In the genomic region with DNA sequence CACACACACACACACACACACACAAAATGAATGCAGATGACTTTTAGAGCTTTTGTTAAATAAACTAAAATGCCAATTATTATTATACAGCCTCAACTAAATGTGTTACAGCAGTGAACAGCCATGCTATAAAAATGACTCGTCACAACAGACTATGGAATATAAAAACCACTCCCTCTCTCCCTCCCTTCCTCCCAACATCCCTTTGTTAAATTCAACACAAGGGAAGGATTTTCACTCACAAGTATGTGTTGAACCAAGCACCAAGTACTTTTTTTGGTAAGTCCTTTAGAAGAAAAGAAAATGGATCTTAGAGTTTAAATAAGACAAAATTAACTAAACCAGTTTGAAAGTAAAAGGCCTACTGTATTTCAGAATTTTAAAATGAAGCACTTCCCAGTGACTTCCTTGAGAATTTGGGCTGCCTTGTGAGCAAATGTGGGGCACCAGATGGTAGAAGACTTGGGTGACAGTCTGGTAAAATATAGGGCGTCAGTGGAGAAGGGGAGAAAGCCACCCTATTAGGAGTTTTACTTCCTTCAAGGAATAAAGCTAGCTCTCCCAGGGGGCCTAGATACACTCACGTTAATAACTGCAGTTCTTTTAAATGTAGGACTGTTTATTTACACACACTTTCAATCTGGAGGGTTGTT, we compare ENCODE assay signal across 25 mouse cellular contexts. TPM values are rescaled to one million over a fixed set of nuclear protein-coding genes. Genes with fewer than 3 reads are reported as not detected.
A peak's percentile ranks its signal among the peaks of the same experiment; 100 is the strongest.
DNase-seq lines count a peak whose midpoint lies in the region; ATAC-seq and TF ChIP-seq lines count a peak whose summit lies in the region.
"Had no signal": no experiment of that assay in that cellular context is flagged by ENCODE, and none has a peak within 500 bp of the region (broad histone marks: within the 10 kb centered on the region; RNA-seq: fewer than 3 reads in every experiment).

No protein-coding gene starts in this region.

- ATAC-seq in forebrain, embryonic 15.5 days (replicated peaks) = no peak
- no peak for ATAC-seq in forebrain, embryonic 13.5 days
- ATAC-seq: hindbrain, embryonic 16.5 days; inflammation-experienced regulatory T-cells, adult 6 months; intestine, postnatal 0 days had no signal

- no peak overlapping the region for H3K4me2 ChIP-seq in forebrain, embryonic 15.5 days (replicated peaks)
- no peak overlapping the region for H3K4me2 ChIP-seq in forebrain, embryonic 13.5 days
- H3K4me2 ChIP-seq: embryonic facial prominence, embryonic 12.5 days; hindbrain, embryonic 12.5 days had no signal

- no peak overlapping the region for H3K9ac ChIP-seq in forebrain, embryonic 15.5 days (replicated peaks)
- no peak overlapping the region for H3K9ac ChIP-seq in forebrain, embryonic 13.5 days
- H3K9ac ChIP-seq in heart, adult 2 months (ENCODE audit: low read depth, low read length) = no peak overlapping the region
- H3K9ac ChIP-seq: embryonic facial prominence, embryonic 12.5 days; hindbrain, embryonic 12.5 days had no signal

- no peak overlapping the region for H3K4me3 ChIP-seq in forebrain, embryonic 15.5 days
- H3K4me3 ChIP-seq in forebrain, embryonic 13.5 days = no peak overlapping the region
- no peak overlapping the region for H3K4me3 ChIP-seq in heart, adult 2 months
- H3K4me3 ChIP-seq: embryonic facial prominence, embryonic 12.5 days; gastrocnemius, adult 2 months; heart, embryonic 10.5 days; hindbrain, embryonic 12.5 days had no signal

- intact Hi-C loops in heart, adult 2 months (cut with DNase I) = no loop called here

- H3K27me3 ChIP-seq in forebrain, embryonic 15.5 days = no peaks in the 10 kb centered on the region
- H3K27me3 ChIP-seq in forebrain, embryonic 13.5 days = no peaks in the 10 kb centered on the region
- no peaks in the 10 kb centered on the region for H3K27me3 ChIP-seq in heart, adult 2 months (ENCODE audit: control insufficient read depth, insufficient read depth, low read length)
- H3K27me3 ChIP-seq: embryonic facial prominence, embryonic 12.5 days; hindbrain, embryonic 12.5 days had no signal

- H3K4me1 ChIP-seq in forebrain, embryonic 15.5 days = no peaks in the 10 kb centered on the region
- H3K4me1 ChIP-seq in forebrain, embryonic 13.5 days = no peaks in the 10 kb centered on the region
- no peaks in the 10 kb centered on the region for H3K4me1 ChIP-seq in heart, adult 2 months (ENCODE audit: control insufficient read depth, insufficient read depth, low read length)
- H3K4me1 ChIP-seq: embryonic facial prominence, embryonic 12.5 days; hindbrain, embryonic 12.5 days had no signal

- 49% methylated on average over 3 of the region's 3 CpGs for WGBS in forebrain, embryonic 15.5 days
- WGBS in forebrain, embryonic 13.5 days = 68% methylated on average over 3 of the region's 3 CpGs
- WGBS in heart, adult 2 months = 67% methylated on average over 3 of the region's 3 CpGs

- TF ChIP-seq EP300 in heart, adult 2 months (IDR thresholded peaks at IDR 0.05; ENCODE audit: insufficient read depth, low read depth, low read length) = no peak

- H3K9me3 ChIP-seq in forebrain, embryonic 15.5 days = no peaks in the 10 kb centered on the region
- no peaks in the 10 kb centered on the region for H3K9me3 ChIP-seq in forebrain, embryonic 13.5 days (replicated peaks)
- H3K9me3 ChIP-seq: embryonic facial prominence, embryonic 12.5 days; heart, embryonic 10.5 days; hindbrain, embryonic 12.5 days had no signal

- H3K79me2 ChIP-seq in heart, adult 2 months (replicated peaks; ENCODE audit: control insufficient read depth, insufficient read depth, low read length) = no peaks in the 10 kb centered on the region

- H3K27ac ChIP-seq in forebrain, embryonic 15.5 days (replicated peaks) = peak overlapping the region; percentile 13; the same call in 1 of the 2 replicates
- no peak overlapping the region for H3K27ac ChIP-seq in forebrain, embryonic 13.5 days
- no peak overlapping the region for H3K27ac ChIP-seq in heart, adult 2 months
- H3K27ac ChIP-seq: embryonic facial prominence, embryonic 12.5 days; gastrocnemius, adult 2 months; heart, embryonic 10.5 days; hindbrain, embryonic 12.5 days had no signal

- H3K36me3 ChIP-seq in forebrain, embryonic 15.5 days = no peaks in the 10 kb centered on the region
- no peaks in the 10 kb centered on the region for H3K36me3 ChIP-seq in forebrain, embryonic 13.5 days (ENCODE audit: poor library complexity, severe bottlenecking)
- no peaks in the 10 kb centered on the region for H3K36me3 ChIP-seq in heart, adult 2 months (ENCODE audit: control insufficient read depth, insufficient read depth, low read length)
- H3K36me3 ChIP-seq: heart, embryonic 10.5 days; hindbrain, embryonic 12.5 days had no signal

- no peak for TF ChIP-seq POLR2A in heart, adult 2 months (IDR thresholded peaks at IDR 0.05; ENCODE audit: insufficient read depth, low read depth, low read length)

- peak; percentile 22 for DNase-seq in heart, adult 11 months
- DNase-seq in heart, adult 2 months = no peak
- peak; percentile 23 for DNase-seq in right cerebral cortex, adult 18-20 months
- no peak for DNase-seq in right cerebral cortex, adult 2 months (ENCODE audit: low spot score in 2 of 2)
- no peak for DNase-seq in adrenal gland, adult 18-20 months (ENCODE audit: low spot score in 2 of 2)
- DNase-seq: adrenal gland, adult 2 months; adrenal gland, postnatal 25 days; cerebellum, adult 11-12 months; cerebellum, adult 9-10 months; cerebellum, postnatal 25 days; gastrocnemius, adult 2 months; gastrocnemius, postnatal 25 days; heart, postnatal 10 days; heart, postnatal 4 days had no signal

- no peak for TF ChIP-seq CTCF in heart, adult 2 months (IDR thresholded peaks at IDR 0.05)

RNA-seq across cellular contexts. Expression of a gene that starts 29.5 kb away (rescaled TPM):
- 2.6 and 2.7 TPM in 2 replicates for polyA plus RNA-seq in forebrain, embryonic 15.5 days (2015; fragmentation: Nextera tagmentation; extraction: Ambion mirVana)
- 3.9 TPM in 2 replicates for polyA plus RNA-seq in forebrain, embryonic 13.5 days (2015; fragmentation: Nextera tagmentation; extraction: Ambion mirVana)
- 1 to 10 TPM; 2.0 to 3.1 TPM for total RNA-seq in heart, adult 2 months (2021)
- 2.7 and 4.7 TPM in 2 replicates for polyA plus RNA-seq in heart, adult 2 months (2012; rRNA removed)
- total RNA-seq in adrenal gland, adult 18-20 months (2021) = 1 to 10 TPM; 3.0 to 3.4 TPM
- total RNA-seq: granulocyte monocyte progenitor cell, adult 5-6 weeks; MEL had no signal
- polyA plus RNA-seq: cortical plate, adult 2 months; inflammation-experienced regulatory T-cells, adult 6 months had no signal

Comparison
In these comparisons a context has a peak if more than half of its experiments do, and no peak if none do; other contexts are left out.
1. DNase-seq: peak in heart, adult 11 months (single experiment) and right cerebral cortex, adult 18-20 months (single experiment); none in heart, adult 2 months (0 of 2), right cerebral cortex, adult 2 months (0 of 2) and adrenal gland, adult 18-20 months (0 of 2).